Mouse (Mus musculus): ENCODE measurements around the gene Stt3b.

The Stt3b gene

GRCm38 (mm10) chr9:115261896-115262295 lies 48.3 kb downstream of the Stt3b start:
- DNase-seq (ENCODE audit: low spot score), result no peak

DNA sequence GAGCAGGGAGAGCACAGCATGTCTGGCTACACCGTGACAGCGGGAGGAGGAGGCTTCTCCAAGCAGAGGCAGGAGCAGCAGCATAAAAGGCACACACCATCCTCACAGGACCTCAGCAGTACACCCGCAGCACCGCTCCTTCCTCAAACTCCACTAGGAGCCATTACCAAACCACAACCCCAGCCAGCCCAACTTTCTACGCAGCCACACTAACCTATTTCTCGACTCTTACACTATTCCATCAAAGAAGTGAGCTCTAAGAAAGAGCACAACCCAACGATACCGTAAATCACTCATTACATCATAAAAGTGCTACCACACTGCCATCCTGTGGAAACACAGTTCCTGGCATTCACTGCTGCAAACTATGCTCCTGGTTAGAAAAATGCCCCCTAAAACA lies 48.8 kb downstream of the Stt3b start:
- peak; percentile 43 for DNase-seq (ENCODE audit: low spot score)

GRCm38 (mm10) chr9:115260464-115260863 lies 49.8 kb downstream of the Stt3b start:
- no peak for DNase-seq (ENCODE audit: low spot score)

- no peak for DNase-seq (ENCODE audit: low spot score)
These were observed 50.4 kb downstream of the Stt3b start for GRCm38 (mm10) chr9:115259866-115260265.

GRCm38 (mm10) chr9:115257733-115258286 lies 52.4 kb downstream of the Stt3b start:
- no peak for DNase-seq (ENCODE audit: low spot score)

DNA sequence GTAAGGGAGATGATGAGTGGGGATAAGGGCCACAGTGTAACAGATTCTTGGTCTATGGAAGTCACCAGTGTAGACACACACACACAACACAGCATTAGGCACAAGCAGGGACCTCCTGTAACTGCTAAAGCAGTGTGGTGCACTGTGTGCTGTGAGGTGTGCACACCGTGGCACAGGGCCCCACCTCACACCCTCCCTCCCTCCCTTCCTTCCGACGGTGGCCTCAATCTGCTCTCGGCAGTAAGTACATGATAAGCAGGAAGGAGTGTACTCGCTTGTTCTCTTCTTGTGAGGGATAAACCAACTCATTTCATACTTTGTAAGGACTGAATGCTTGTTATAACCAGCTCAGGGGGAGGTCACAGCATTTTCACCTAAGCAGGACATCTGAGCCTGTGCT lies 61.1 kb downstream of the Stt3b start:
- no peak for DNase-seq (ENCODE audit: low spot score)

DNA sequence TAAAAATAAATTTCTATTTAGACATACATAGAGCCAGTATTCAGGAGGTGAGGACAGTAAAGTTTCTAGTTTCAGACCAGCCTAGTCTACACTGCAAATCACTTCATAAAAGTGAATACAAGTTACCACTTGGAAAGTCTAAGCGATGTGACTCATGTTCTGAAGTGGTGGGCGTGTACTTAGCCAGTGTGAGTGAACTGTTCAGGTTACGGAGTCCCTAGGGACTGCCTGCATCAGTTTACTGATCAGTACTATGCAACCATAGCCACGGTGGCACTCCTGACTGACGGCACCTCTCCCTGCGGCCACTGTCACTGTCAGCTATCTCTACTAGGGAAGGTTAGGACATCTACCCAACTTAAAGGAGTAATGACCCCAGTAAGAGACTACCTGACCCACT lies 65.1 kb downstream of the Stt3b start:
- no peak for DNase-seq (ENCODE audit: low spot score)

DNA sequence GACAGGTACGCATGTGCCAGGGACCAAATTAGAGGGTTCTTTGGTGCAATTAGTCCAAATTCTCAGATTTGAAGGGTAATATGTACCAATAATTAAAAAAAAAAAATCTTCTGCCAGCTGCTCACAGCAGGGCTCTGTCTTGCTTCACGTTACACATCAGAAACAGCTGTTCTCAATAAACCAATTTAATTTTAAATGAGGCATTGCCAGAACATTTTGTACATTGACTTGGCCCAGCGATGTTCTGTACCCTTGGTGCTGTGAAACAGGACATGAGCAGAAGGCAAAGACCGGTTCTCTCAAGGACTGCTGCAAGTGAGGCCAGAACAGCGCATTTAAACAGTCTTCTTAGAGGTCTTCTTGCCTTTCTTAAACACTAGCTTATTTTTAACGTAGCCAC lies 66.6 kb downstream of the Stt3b start:
- no peak for DNase-seq (ENCODE audit: low spot score)

- no peak for DNase-seq (ENCODE audit: low spot score)
These were observed 70.4 kb downstream of the Stt3b start for GRCm38 (mm10) chr9:115239861-115240260.

GRCm38 (mm10) chr9:115237943-115238342 lies 72.3 kb downstream of the Stt3b start:
- DNase-seq (ENCODE audit: low spot score), result no peak

DNA sequence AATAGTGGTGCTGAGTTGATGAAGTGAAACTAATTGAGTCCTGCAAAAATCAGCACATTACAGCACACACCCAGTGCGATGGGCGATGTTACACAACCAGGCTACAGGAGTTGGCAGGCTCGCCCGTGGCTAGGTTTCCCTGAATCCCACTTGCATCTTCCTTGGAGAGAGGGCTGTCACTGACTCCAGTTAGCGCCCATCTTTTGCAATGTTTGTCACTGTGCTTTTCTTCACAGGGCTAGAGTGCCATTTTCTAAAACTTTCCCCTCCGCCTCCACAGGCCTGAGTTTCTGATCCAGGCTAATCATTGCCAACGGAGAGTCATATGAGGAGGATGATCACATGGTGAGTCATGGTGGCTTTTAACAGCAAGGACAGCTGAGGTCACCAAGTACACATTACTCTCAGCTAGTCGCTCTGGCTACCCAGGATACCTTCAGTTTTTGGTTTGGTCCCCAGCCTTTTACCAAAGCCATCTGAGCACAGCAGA lies 73.8 kb downstream of the Stt3b start:
- DNase-seq (ENCODE audit: low spot score), result no peak

DNA sequence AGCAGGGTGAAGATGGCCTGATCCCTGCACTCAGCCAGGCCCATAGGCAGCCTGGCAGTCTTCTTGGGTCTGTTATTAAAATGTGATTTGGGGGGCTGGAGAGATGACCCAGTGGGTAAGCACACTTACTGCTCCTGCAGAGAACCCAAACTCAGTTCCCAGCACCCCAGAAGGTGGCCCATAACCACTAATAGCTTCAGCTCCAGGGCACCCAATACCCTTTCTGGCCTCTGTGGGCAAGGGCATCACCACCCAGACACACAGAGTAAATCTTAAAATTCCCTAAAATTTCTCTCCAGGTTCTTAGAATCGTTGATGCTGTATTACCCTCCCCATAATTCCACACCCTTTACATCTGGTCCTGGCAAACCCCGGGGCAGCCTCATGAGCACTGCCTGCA lies 75.7 kb downstream of the Stt3b start:
- DNase-seq (ENCODE audit: low spot score), result no peak

DNA sequence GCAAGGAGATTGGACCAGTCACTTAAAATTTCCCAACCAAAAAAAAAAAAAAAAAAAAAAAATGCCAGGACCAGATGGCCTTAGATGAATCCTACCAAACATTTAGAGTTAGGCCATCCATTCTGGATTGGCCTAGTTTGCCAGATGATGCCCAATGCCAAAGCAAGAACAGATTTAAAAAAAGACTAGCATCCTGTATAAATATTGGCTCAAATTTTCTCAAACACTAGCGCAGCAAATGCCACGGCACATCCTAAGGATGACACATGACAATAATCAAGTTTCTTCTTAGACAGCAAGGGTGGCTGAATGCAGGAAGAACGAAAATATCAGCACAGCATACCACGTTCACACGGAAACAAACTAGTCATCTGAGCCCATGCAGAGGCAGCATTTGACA lies 76.5 kb downstream of the Stt3b start:
- no peak for DNase-seq (ENCODE audit: low spot score)

DNA sequence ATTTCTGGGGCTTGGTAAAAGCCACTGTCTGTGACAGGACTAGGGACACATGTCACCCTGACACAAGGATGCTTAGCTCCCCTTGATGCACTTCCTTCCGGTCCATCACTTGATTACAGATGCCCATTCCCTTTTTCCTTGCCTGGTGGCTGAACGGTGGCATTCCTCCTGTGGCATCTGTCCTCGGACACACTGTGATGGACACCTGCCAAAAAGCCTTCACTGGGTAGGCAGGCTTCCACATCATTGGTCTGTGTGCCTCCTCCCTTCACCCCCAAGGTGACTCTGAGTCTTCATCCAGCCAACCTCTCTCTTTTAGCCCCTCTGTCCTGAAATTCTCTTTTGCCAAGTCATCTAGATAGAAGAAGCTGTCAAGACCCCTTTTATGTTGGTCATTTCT lies 78.7 kb downstream of the Stt3b start:
- DNase-seq (ENCODE audit: low spot score), result no peak

- DNase-seq (ENCODE audit: low spot score), result no peak
These were observed 80.1 kb downstream of the Stt3b start for GRCm38 (mm10) chr9:115230141-115230540.

DNA sequence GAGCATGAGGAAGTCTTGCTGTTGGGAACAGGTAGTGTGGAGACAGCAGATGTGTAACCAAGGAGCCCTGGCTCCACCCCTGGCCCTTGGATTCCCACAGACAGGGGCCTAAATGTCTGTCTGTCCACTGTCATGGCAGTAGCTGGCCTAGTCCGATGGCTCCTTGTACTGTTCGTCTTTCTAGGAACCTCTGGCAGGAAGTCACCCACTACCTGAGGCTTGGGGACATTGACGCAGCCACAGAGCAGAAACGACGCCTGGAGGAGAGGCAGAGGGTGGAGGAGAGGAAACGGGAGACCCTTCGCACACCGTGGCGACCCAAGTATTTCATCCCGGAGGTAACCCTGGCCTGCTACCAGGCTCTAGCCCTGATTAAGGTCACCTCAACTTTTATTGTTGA lies 80.5 kb downstream of the Stt3b start:
- no peak for DNase-seq (ENCODE audit: low spot score)

- no peak for DNase-seq (ENCODE audit: low spot score)
These were observed 81.1 kb downstream of the Stt3b start for GRCm38 (mm10) chr9:115229145-115229544.

DNA sequence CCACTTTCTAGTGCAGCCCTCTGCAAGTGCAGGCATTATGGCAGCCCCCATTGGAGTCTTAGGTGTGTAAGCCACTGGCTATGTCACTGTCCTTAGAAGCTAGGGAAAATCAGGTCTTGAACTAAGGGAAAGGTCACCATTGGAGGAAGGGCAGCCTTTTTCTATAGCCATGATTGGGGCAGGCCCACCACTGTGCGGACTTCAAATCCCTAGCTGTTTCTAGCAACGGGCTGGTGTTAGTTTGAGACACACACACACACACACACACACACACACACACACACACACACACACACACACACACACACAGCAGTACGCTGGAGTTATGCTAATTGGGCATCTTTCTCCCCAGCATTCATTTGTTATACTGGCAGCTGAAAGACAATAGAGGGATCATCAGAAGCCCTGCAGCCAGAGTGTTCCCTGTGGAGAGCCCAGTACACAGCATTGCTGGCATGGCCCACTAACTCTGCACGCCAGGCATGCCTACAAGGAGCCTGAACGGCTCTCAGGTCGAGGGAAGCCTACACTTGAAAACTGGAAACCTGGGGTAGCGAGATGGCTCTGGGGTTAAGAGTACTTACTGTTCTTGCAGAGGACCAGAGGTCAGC lies 85.4 kb downstream of the Stt3b start:
- DNase-seq (ENCODE audit: low spot score), result no peak

DNA sequence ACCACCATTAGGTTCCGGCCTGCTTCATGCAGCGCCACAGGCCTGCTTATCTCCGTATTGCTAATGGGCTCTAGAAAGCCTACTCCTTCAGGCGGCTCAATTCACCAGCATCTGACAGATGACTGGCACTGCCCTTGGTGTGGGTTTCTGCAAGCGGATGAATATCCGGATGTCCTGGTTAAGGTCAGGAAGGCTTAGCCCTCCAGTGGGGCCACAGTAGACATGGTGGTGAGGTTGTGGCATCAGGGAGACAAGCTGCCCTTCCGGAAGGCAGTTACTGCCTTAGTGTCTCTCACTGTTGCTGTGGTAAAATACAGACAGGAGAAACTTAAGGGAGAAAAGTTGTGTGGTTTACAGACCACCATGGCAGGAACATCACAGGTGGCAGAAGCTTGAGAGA lies 89.0 kb downstream of the Stt3b start:
- no peak for DNase-seq (ENCODE audit: low spot score)

- no peak for DNase-seq (ENCODE audit: low spot score)
These were observed 89.8 kb downstream of the Stt3b start for GRCm38 (mm10) chr9:115220466-115220865.

- DNase-seq (ENCODE audit: low spot score), result no peak
These were observed 92.2 kb downstream of the Stt3b start for GRCm38 (mm10) chr9:115217984-115218383.

GRCm38 (mm10) chr9:115215830-115216701 lies 94.2 kb downstream of the Stt3b start:
- no peak for DNase-seq (ENCODE audit: low spot score)
